Mouse (Mus musculus) stomach, embryonic 15.5 days (tissue): ENCODE measurements around the gene Pus1. TPM values are rescaled to one million over a fixed set of nuclear protein-coding genes. Genes with fewer than 3 reads are reported as not detected.

Experiments used
- ATAC-seq: fragments of 200-750 bp; cut with Nextera tagmentation; 2 replicates; pipeline ENCODE4 v1.8.0; 2017; ENCODE audit warnings: low read depth, moderate number of reproducible peaks, moderate TSS enrichment; ENCODE audit not compliant: insufficient read depth, low FRiP score
- H3K27ac ChIP-seq: fragments of 300-500 bp; sonication (generic); 2 replicates; pipeline ENCODE4 v1.5.1; 2015; ENCODE audit warnings: mild to moderate bottlenecking, inconsistent platforms
- H3K27me3 ChIP-seq: fragments of 300-500 bp; sonication (generic); replicated peaks from 2 replicates; pipeline ENCODE4 v1.6.1; 2015; ENCODE audit warnings: inconsistent platforms
- H3K36me3 ChIP-seq: fragments of 300-500 bp; sonication (generic); 2 replicates; pipeline ENCODE4 v1.6.1; 2015; ENCODE audit warnings: inconsistent platforms
- H3K4me1 ChIP-seq: fragments of 300-500 bp; sonication (generic); 2 replicates; pipeline ENCODE4 v1.6.1; 2015; ENCODE audit warnings: inconsistent platforms
- H3K4me2 ChIP-seq: fragments of 300-500 bp; sonication (generic); 2 replicates; pipeline ENCODE4 v1.6.1; 2015; ENCODE audit warnings: mild to moderate bottlenecking, inconsistent platforms
- H3K4me3 ChIP-seq: fragments of 300-500 bp; sonication (generic); replicated peaks from 2 replicates; pipeline ENCODE4 v1.5.1; 2015; ENCODE audit warnings: inconsistent platforms
- H3K9ac ChIP-seq: fragments of 300-500 bp; sonication (generic); 2 replicates; pipeline ENCODE4 v1.6.1; 2015; ENCODE audit warnings: inconsistent platforms
- H3K9me3 ChIP-seq: fragments of 300-500 bp; sonication (generic); 2 replicates; pipeline ENCODE4 v1.6.1; 2016; ENCODE audit warnings: inconsistent platforms
- WGBS: fragments of 180-500 bp; shearing (Covaris S2); methylation state at CpG from one replicate; pipeline ENCODE4 v1.1.7; 2015; 5-methylcytosine and 5-hydroxymethylcytosine counted together
- polyA plus RNA-seq: library from polyadenylated mRNA; unstranded; fragments of >200 nt; fragmentation: Nextera tagmentation; extraction: Ambion mirVana; gene quantifications from 2 replicates; pipeline ENCODE4 v1.2.1, GENCODE M21; 2015

Gene Pus1
- polyA plus RNA-seq, 1 experiment from 2014 or later, result 45.0 TPM

DNA sequence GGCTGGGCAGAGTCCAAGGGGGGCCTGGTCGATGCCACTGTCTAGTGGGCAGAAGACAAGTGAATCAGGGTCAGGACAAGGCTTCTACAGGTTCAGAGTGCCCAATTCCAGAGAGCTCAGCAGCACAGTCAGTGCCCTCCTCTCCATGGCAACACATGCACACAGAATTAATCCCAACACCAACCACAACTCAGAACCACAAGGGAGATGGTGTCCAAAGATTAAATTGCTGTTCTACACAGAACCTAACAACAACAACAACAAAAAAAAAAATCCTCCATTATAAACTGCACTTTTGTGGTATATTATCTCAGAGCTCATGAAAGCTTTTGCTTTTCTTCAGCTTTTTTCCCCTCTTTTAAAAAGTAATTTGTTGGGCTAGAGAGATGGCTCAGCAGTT is 44.9 kb downstream of the Pus1 start:
- peaks cover 44% of the 10 kb centered on the region for H3K36me3 ChIP-seq
- 90% methylated on average over 1 of the region's 1 CpGs for WGBS
- no peak overlapping the region for H3K9ac ChIP-seq

DNA sequence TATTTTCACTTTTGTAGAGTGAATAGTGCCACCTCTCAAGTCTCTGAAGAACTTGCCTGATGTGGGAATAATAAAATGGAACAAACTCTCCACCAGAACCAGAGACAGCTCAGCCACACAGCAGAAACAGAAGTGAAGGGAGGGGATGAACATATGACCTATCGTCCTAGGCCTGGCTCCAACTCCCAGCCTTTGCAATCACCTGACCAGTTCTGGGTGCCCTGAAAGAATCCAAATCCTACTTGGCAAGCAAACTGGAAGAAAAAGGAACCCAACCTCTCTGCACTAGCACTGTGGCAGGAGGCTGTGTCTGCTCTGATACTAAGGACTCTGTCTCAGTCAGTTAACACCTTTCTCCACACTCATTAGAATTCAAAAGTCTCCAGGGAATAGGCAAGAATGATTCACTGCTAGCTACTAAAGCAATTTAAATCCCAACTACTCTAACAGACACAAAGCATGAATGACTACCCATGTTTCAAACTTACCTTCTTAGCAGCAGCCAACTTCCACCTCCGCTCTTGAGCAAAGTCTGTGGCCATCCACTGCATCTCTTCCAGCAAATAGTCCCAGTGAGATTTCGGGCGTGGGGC is 47.1 kb downstream of the Pus1 start:
- peaks cover 47% of the 10 kb centered on the region for H3K36me3 ChIP-seq
- WGBS, result 93% methylated on average over 4 of the region's 4 CpGs

More for the DNA sequence above, 44.9 kb downstream of the Pus1 start:
- no peak overlapping the region for H3K4me3 ChIP-seq
- no peak overlapping the region for H3K4me2 ChIP-seq
- H3K27me3 ChIP-seq, result no peaks in the 10 kb centered on the region
- no peaks in the 10 kb centered on the region for H3K4me1 ChIP-seq
- H3K27ac ChIP-seq, result no peak overlapping the region
- ATAC-seq, result no peak
- H3K9me3 ChIP-seq, result no peaks in the 10 kb centered on the region

DNA sequence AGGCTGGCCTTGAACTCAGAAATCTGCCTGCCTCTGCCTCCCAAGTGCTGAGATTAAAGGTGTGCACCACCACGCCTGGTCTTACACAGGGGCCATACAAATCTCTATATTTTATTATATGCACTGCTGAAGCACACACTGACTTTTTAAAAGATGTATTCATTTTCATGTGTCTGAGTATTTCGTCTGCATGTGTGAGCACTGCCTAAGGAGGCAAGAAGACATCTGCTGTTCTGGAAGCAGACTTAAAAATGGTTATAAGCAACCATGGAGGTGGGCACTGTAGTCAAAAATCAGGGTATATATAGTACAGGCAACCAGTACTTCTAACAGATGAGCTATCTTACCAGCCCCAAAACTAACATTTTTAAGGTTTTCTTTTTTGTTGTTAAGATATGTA is 49.2 kb downstream of the Pus1 start:
- no peak overlapping the region for H3K9ac ChIP-seq
- no peaks in the 10 kb centered on the region for H3K9me3 ChIP-seq
- no peak overlapping the region for H3K27ac ChIP-seq
- H3K4me3 ChIP-seq, result no peak overlapping the region
- WGBS, result 89% methylated on average over 2 of the region's 2 CpGs
- H3K4me2 ChIP-seq, result no peak overlapping the region
- no peaks in the 10 kb centered on the region for H3K27me3 ChIP-seq
- peaks cover 46% of the 10 kb centered on the region for H3K36me3 ChIP-seq
- H3K4me1 ChIP-seq, result no peaks in the 10 kb centered on the region
- no peak for ATAC-seq

More for the DNA sequence above, 47.1 kb downstream of the Pus1 start:
- no peak overlapping the region for H3K4me3 ChIP-seq
- H3K4me1 ChIP-seq, result no peaks in the 10 kb centered on the region
- no peak overlapping the region for H3K9ac ChIP-seq
- no peak overlapping the region for H3K27ac ChIP-seq
- no peak overlapping the region for H3K4me2 ChIP-seq
- ATAC-seq, result no peak
- no peaks in the 10 kb centered on the region for H3K9me3 ChIP-seq
- no peaks in the 10 kb centered on the region for H3K27me3 ChIP-seq

DNA sequence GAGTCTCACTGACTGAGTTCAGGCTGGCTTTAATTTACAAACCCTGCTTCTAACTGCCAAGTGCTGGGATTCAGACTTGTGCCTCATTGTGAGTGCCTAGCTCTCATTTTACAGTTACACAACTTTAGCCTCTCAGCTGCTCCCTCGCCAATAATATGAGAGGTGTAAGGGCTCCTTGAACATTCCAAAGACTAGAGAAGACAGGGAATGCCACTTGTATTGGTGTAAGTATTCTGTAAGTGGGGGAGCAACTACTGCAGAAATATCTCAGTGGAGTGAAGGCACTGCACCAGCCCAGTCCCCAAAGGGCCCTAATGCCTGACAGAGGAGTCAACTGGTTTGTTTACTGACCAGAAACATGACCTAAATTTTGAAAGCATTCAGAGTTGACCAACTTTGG is 52.6 kb downstream of the Pus1 start:
- no peak overlapping the region for H3K4me2 ChIP-seq
- no peak overlapping the region for H3K27ac ChIP-seq

More for the DNA sequence above, 52.6 kb downstream of the Pus1 start:
- WGBS, result 95% methylated on average over 1 of the region's 1 CpGs
- no peak for ATAC-seq
- Histone ChIP-seq H3K4me3 (no peak overlapping the region), H3K4me1 (no peaks in the 10 kb centered on the region), H3K27me3 (no peaks in the 10 kb centered on the region), H3K36me3 (peaks cover 48% of the 10 kb centered on the region), H3K9ac (no peak overlapping the region), H3K9me3 (no peaks in the 10 kb centered on the region)

Other genes with a start within 250 kb of the Pus1 start
- 0.46 and 0.71 TPM in 2 replicates for gene Galnt9, start 236.3 kb downstream of the Pus1 start, polyA plus RNA-seq
- gene Noc4l, start 127.2 kb downstream of the Pus1 start, polyA plus RNA-seq, result 44.8 and 50.6 TPM in 2 replicates
- gene Ddx51, start 127.2 kb downstream of the Pus1 start, polyA plus RNA-seq, result 22.1 and 24.2 TPM in 2 replicates
- gene Ep400, start 9.9 kb downstream of the Pus1 start, polyA plus RNA-seq, result 29.8 and 46.2 TPM in 2 replicates
- 14.0 and 15.8 TPM in 2 replicates for gene Ulk1, start 29.4 kb upstream of the Pus1 start, polyA plus RNA-seq
- gene Hscb, start 59.1 kb upstream of the Pus1 start, polyA plus RNA-seq, result 28.2 and 30.0 TPM in 2 replicates
- 31.7 and 33.8 TPM in 2 replicates for gene Chek2, start 59.3 kb upstream of the Pus1 start, polyA plus RNA-seq
- gene Ttc28, start 99.1 kb upstream of the Pus1 start, polyA plus RNA-seq, result 10.2 and 10.9 TPM in 2 replicates